Mouse (Mus musculus): Measurements from ENCODE around the gene Tecr. TPM values are rescaled to one million over a fixed set of nuclear protein-coding genes. Genes with fewer than 3 reads are reported as not detected.
A peak's percentile ranks its signal among the peaks of the same experiment; 100 is the strongest.

Tecr gene
- polyA plus RNA-seq, 1 experiment from 2014 or later, result 413 TPM

DNA sequence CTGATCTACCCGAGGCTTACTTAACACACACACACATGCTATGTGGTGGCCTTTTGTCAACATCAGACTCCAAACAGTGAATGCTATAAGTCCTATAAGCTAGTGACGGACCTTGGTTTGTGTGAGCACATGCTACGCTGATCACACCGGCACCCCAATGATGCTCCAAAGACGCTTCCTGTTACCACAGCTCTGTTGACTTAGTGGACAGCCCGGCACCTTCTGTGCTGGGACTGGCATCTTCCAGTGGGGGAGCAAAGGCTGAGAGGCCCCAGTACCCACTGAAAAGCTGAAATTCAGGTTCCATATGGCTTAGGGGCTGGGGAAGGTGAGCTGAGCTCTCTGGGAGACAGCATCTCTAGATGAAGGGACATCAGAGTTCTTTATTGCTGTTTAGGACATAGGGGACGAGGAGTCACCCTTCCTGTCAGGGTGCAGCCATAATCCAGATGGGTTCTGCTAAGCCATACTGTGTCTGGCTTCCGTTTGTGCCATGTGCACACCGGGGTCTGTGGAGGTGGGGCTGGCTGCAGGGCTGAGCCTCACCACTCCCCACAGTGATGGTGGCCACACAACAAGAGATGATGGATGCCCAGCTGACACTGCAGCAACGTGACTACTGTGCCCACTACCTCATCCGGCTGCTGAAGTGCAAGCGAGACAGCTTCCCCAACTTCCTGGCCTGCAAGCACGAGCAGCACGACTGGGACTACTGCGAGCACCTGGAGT lies 37.3 kb downstream of the Tecr start:
- 78% methylated on average over 15 of the region's 15 CpGs for WGBS
- Histone ChIP-seq H3K27ac (replicated peaks) (no peak overlapping the region), H3K36me3 (ENCODE audit: control insufficient read depth, insufficient read depth, low read length) (peaks cover 10% of the 10 kb centered on the region; the same call in 1 of the 2 replicates), H3K9ac (ENCODE audit: low read length) (no peak overlapping the region), H3K4me2 (replicated peaks; ENCODE audit: low read depth) (no peak overlapping the region), H3K27me3 (ENCODE audit: control insufficient read depth, insufficient read depth, low read length) (no peaks in the 10 kb centered on the region), H3K4me1 (replicated peaks; ENCODE audit: control insufficient read depth, insufficient read depth) (no peaks in the 10 kb centered on the region; the same call in 1 of the 2 replicates), H3K9me3 (ENCODE audit: control insufficient read depth, low read length) (no peaks in the 10 kb centered on the region), H3K4me3 (ENCODE audit: low read depth, low read length) (no peak overlapping the region)
- TF ChIP-seq EP300 (optimal IDR thresholded peaks at IDR 0.05) (no peak), CTCF (IDR thresholded peaks at IDR 0.05; ENCODE audit: low read depth) (no peak)
- DNase-seq (ENCODE audit: low spot score) (no peak), ATAC-seq (ENCODE audit: low FRiP score, low TSS enrichment) (no peak)

DNA sequence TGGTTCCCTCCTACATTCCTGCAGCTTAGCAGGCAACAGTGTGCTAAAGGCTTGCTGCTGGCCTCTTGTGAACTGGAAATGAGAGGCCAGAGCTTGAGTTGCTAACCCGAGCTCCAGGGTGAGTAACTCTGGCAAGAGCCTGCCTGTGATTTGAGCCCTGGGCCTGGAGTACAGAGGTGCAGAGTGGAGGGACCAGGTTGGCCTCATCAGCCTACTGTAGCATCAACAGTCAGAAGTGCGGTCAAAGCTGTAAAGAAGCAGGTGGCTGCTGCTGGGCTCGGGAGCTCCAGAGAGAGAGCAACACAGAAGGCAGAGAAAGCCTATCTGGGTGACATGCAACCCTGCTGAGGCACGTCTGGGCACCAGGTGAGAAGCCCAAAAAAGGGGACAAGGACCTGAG lies 38.6 kb downstream of the Tecr start:
- DNase-seq (ENCODE audit: low spot score), result no peak
- H3K9me3 ChIP-seq (ENCODE audit: control insufficient read depth, low read length), result no peaks in the 10 kb centered on the region
- H3K27me3 ChIP-seq (ENCODE audit: control insufficient read depth, insufficient read depth, low read length), result no peaks in the 10 kb centered on the region
- peaks cover 10% of the 10 kb centered on the region; the same call in 1 of the 2 replicates for H3K36me3 ChIP-seq (ENCODE audit: control insufficient read depth, insufficient read depth, low read length)
- H3K9ac ChIP-seq (ENCODE audit: low read length), result no peak overlapping the region
- no peak overlapping the region for H3K27ac ChIP-seq (replicated peaks)
- ATAC-seq (ENCODE audit: low FRiP score, low TSS enrichment), result no peak
- H3K4me2 ChIP-seq (replicated peaks; ENCODE audit: low read depth), result no peak overlapping the region
- no peak overlapping the region for H3K4me3 ChIP-seq (ENCODE audit: low read depth, low read length)
- no peak for TF ChIP-seq EP300 (optimal IDR thresholded peaks at IDR 0.05)
- TF ChIP-seq CTCF (IDR thresholded peaks at IDR 0.05; ENCODE audit: low read depth), result no peak
- no peaks in the 10 kb centered on the region; the same call in 1 of the 2 replicates for H3K4me1 ChIP-seq (replicated peaks; ENCODE audit: control insufficient read depth, insufficient read depth)
- WGBS, result 72% methylated on average over 4 of the region's 4 CpGs

- Histone ChIP-seq H3K36me3 (ENCODE audit: control insufficient read depth, insufficient read depth, low read length) (peaks cover 10% of the 10 kb centered on the region; the same call in 1 of the 2 replicates), H3K9me3 (ENCODE audit: control insufficient read depth, low read length) (no peaks in the 10 kb centered on the region), H3K4me1 (replicated peaks; ENCODE audit: control insufficient read depth, insufficient read depth) (no peaks in the 10 kb centered on the region; the same call in 1 of the 2 replicates), H3K27me3 (ENCODE audit: control insufficient read depth, insufficient read depth, low read length) (no peaks in the 10 kb centered on the region), H3K4me3 (ENCODE audit: low read depth, low read length) (no peak overlapping the region), H3K27ac (replicated peaks) (no peak overlapping the region), H3K4me2 (replicated peaks; ENCODE audit: low read depth) (no peak overlapping the region), H3K9ac (ENCODE audit: low read length) (no peak overlapping the region)
- TF ChIP-seq CTCF (IDR thresholded peaks at IDR 0.05; ENCODE audit: low read depth), result no peak
- no peak for TF ChIP-seq EP300 (optimal IDR thresholded peaks at IDR 0.05)
- WGBS, result 74% methylated on average over 5 of the region's 5 CpGs
- DNase-seq (ENCODE audit: low spot score), result no peak
- ATAC-seq (ENCODE audit: low FRiP score, low TSS enrichment), result no peak
These were observed 39.0 kb downstream of the Tecr start for GRCm38 (mm10) chr8:83568755-83569154.

DNA sequence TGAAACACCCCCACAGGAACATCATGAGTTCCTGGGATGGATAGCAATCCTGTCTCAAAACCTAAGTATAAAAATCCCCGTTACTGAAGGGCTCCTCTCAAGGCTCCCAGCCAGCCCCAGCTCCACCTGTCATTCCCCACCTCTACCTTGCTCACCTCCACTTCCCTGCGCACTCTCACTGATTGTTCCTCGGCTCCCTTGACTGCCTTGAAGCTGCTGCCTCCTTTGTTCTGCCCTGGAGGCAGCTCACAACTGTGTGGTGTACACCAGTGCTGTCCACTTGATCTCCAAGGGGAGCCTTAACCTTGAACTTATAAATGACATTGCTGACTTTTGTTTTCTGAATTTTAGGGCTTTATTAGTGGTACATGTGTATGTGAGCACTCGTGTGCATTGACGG lies 39.6 kb downstream of the Tecr start:
- 62% methylated on average over 5 of the region's 5 CpGs for WGBS
- Histone ChIP-seq H3K9ac (ENCODE audit: low read length) (no peak overlapping the region), H3K27me3 (ENCODE audit: control insufficient read depth, insufficient read depth, low read length) (no peaks in the 10 kb centered on the region), H3K9me3 (ENCODE audit: control insufficient read depth, low read length) (no peaks in the 10 kb centered on the region), H3K36me3 (ENCODE audit: control insufficient read depth, insufficient read depth, low read length) (peaks cover 10% of the 10 kb centered on the region; the same call in 1 of the 2 replicates), H3K4me2 (replicated peaks; ENCODE audit: low read depth) (no peak overlapping the region), H3K4me3 (ENCODE audit: low read depth, low read length) (no peak overlapping the region), H3K4me1 (replicated peaks; ENCODE audit: control insufficient read depth, insufficient read depth) (no peaks in the 10 kb centered on the region; the same call in 1 of the 2 replicates), H3K27ac (replicated peaks) (no peak overlapping the region)
- TF ChIP-seq EP300 (optimal IDR thresholded peaks at IDR 0.05) (no peak), CTCF (IDR thresholded peaks at IDR 0.05; ENCODE audit: low read depth) (no peak)
- no peak for ATAC-seq (ENCODE audit: low FRiP score, low TSS enrichment)
- no peak for DNase-seq (ENCODE audit: low spot score)

DNA sequence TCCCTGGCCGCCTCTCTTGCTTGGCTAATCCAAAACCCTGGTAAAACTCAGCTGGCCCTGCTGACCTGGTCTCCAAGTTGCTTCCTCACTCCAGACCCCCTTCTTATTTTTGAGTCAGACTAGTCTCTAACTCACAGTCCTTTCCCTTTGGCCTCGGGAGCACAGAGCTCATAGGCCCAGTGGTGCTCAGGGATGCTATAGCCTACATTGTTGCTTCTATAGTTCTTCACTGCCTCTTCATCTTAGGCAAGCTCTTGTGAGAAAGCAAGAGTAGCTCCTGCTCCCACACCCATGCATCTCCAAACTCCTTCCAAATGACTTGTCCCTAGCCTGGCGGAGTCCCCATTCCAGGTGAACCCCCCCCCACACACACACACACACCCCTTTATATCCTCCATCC lies 40.1 kb downstream of the Tecr start:
- Histone ChIP-seq H3K27me3 (ENCODE audit: control insufficient read depth, insufficient read depth, low read length) (no peaks in the 10 kb centered on the region), H3K4me1 (replicated peaks; ENCODE audit: control insufficient read depth, insufficient read depth) (no peaks in the 10 kb centered on the region; the same call in 1 of the 2 replicates), H3K36me3 (ENCODE audit: control insufficient read depth, insufficient read depth, low read length) (peaks cover 9% of the 10 kb centered on the region; the same call in 1 of the 2 replicates), H3K4me3 (ENCODE audit: low read depth, low read length) (peak overlapping the region; percentile 85), H3K4me2 (replicated peaks; ENCODE audit: low read depth) (peak overlapping the region; percentile 85), H3K9ac (ENCODE audit: low read length) (peak overlapping the region; percentile 84), H3K9me3 (ENCODE audit: control insufficient read depth, low read length) (no peaks in the 10 kb centered on the region), H3K27ac (replicated peaks) (no peak overlapping the region)
- no peak for ATAC-seq (ENCODE audit: low FRiP score, low TSS enrichment)
- WGBS, result 57% methylated on average over 3 of the region's 3 CpGs
- no peak for TF ChIP-seq EP300 (optimal IDR thresholded peaks at IDR 0.05)
- no peak for TF ChIP-seq CTCF (IDR thresholded peaks at IDR 0.05; ENCODE audit: low read depth)
- no peak for DNase-seq (ENCODE audit: low spot score)

Data from stomach, postnatal 0 days (tissue).